Mouse (Mus musculus): Measurements from ENCODE around the gene Arhgap30. TPM values are rescaled to one million over a fixed set of nuclear protein-coding genes. Genes with fewer than 3 reads are reported as not detected.
A peak's percentile ranks its signal among the peaks of the same experiment; 100 is the strongest.

Arhgap30 gene
- total RNA-seq, 1 experiment from 2014 or later: 469 TPM

DNA sequence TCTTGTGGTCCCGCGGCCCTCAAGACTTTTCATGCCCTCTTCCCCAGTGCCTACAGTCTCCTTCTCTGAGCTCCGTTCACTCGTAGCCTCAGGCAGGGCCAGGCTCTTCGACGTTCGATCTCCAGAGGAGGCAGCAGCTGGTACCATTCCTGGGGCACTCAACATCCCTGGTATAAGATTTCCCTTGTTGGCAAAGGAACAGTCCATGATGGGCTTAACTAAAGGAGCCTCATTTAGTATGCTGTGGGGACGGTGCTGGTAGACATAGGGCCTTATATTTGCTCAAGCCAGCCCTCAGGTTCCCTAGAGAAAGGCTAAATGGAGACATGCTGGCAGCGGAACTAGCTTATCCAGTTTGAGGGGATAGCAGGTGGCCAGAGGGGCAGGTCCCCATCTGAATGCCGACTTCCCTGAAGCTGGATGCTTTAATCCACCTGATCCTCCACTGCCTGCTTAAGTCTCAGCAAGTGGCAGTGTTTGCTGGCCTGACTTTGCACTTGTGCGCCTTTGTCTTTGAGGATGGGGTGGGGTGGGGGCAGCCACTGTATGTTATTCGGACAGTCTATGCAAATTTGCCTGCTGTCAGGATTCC, 30.6 kb downstream of the Arhgap30 start:
- no peak for ATAC-seq (ENCODE audit: extremely low read depth, insufficient number of reproducible peaks, low FRiP score, poor library complexity, severe bottlenecking)

DNA sequence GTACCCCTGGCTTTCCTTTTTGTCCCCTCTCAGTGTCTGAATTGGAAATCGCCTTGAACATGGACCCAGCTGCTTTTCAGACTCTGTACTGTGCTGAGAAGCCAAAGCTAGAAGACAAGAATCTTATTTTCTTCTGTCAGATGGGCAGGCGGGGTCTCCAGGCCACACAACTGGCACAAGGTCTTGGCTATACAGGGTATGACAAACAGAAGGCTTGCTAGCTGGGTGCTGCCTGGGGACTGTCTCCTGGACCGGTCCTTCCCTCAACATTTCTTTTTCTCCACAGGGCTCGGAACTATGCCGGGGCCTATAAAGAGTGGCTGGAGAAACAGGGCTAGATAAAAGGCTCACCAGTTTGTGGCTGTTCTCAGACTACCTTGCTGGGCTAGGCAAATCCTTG, 31.2 kb downstream of the Arhgap30 start:
- ATAC-seq (ENCODE audit: extremely low read depth, insufficient number of reproducible peaks, low FRiP score, poor library complexity, severe bottlenecking): no peak

DNA sequence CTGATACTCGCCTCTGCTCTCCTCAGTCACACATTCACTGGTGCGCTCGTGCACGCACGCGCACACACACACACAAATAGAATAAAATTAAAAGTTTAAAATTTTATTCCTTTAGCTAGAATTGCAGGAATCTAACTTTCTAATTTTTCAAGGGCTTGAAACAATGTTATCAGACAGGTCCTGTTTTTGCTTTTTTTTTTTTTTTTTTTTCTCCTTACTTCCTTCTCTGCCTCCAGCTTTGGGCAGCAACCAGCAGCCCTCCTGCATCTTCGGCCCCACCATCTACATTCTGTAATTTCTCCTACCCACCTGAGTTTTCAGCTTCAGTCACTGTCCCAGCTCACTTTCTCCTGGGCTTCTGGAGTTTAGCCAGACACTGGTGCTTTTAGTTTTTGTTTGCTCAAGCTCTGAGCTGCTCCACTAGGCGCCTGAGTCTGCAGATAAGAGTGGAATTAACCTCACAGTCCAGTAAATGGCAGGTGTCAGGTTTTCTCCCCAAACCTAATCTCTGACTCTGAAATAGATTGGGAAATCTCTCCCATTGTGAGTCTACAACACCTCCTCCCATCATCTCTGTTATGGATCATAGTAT, 33.8 kb downstream of the Arhgap30 start:
- no peak for ATAC-seq (ENCODE audit: extremely low read depth, insufficient number of reproducible peaks, low FRiP score, poor library complexity, severe bottlenecking)

DNA sequence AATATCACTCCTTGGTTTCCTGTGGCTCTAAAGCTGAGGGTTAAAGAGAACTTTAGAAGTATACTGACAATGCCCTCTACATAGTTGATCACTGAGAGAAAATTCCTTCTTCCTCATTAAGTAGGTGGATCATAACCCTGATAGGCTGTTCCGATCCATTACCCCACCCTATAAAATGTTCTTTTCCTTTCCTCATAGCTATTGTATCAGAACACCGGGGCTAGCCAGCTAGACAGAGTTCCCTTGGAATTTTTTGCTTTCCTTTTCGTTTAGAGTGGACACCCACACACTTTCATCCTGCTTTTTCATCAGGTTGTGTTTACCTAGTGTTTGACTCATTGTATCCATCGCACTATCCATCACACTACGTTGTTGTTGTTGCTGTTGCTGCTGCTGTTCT, 35.9 kb downstream of the Arhgap30 start:
- no peak for ATAC-seq (ENCODE audit: extremely low read depth, insufficient number of reproducible peaks, low FRiP score, poor library complexity, severe bottlenecking)

DNA sequence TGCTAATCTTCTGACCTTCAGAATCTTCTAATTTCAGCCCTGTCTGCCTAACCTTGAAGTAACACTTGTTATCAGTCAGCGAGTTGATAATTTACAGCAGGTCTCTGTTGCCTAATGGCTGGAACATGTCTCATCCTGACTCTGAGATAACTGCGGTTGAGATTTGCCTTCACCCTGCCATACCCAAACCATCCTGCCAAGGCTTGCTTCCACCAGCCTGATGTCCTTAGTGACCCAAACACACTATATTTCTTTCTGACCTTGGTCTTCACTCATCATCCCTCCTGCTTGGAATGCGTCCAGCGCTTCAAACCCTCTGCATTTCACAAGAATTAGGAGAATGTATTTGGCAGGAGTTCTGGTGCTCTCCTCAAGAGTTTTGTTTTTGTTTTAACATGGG, 36.4 kb downstream of the Arhgap30 start:
- no peak for ATAC-seq (ENCODE audit: extremely low read depth, insufficient number of reproducible peaks, low FRiP score, poor library complexity, severe bottlenecking)

DNA sequence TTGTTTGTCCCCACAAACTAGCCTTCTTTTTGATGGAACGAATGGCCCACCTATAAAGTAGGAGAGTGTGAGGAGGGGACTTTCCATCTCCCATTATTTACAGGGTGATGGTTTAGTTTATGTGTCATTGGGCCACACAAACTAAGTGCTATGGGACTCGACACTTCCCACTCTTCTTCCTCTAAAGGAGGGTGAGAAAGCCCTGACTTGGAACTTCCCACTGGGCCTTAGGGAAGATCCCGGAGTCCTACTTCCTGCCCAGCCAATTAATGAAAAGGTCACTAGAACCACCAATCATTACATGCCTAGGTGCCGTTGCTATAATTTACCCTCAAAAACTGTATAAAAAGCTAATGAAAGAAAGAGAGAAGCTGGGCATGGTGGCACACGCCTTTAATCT, 43.4 kb downstream of the Arhgap30 start:
- ATAC-seq (ENCODE audit: extremely low read depth, insufficient number of reproducible peaks, low FRiP score, poor library complexity, severe bottlenecking): no peak

DNA sequence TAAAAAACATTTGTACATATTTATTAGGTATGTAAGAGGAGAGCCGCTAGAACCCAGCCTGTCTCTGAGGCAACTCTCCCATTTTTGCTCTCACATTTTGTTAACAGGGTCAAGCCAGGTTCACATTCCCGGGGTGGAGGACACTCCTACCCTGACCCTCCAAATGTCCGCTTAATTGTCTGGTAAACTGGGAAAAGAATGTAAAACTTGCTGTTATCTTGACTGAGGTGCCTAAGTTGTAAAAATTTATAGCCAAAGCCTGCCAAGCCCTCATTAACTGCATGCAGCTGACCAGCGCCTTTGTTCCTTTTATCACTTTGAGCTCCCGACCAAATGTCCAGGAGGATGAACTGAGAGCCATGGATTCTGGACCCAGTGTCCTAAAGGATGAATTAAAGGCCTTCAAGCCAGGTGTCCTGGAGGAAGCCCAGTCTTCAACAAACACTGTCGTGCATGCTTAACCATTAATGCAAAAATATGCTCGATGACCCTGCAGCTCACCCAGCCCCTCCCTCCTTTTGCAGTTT, 46.6 kb downstream of the Arhgap30 start:
- ATAC-seq (ENCODE audit: extremely low read depth, insufficient number of reproducible peaks, low FRiP score, poor library complexity, severe bottlenecking): no peak

DNA sequence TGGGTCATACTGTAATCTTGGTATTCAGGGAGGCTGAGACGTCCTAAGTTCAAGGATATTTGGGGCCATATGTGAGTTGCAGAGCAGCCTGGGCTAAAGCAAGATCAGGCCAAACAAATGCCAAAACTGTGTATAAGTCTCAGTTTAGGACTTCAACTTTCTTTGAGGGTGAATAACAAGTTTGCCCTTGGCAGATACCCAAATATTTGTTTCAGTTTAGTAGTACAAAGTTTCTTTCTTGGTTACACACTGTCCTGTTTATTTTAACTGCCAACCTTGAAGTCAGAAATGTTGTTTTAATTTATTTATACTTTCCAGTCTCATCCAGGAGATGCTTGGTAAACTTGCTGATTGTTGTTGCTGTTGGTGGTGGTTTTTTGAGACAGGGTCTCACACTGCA, 47.2 kb downstream of the Arhgap30 start:
- no peak for ATAC-seq (ENCODE audit: extremely low read depth, insufficient number of reproducible peaks, low FRiP score, poor library complexity, severe bottlenecking)

DNA sequence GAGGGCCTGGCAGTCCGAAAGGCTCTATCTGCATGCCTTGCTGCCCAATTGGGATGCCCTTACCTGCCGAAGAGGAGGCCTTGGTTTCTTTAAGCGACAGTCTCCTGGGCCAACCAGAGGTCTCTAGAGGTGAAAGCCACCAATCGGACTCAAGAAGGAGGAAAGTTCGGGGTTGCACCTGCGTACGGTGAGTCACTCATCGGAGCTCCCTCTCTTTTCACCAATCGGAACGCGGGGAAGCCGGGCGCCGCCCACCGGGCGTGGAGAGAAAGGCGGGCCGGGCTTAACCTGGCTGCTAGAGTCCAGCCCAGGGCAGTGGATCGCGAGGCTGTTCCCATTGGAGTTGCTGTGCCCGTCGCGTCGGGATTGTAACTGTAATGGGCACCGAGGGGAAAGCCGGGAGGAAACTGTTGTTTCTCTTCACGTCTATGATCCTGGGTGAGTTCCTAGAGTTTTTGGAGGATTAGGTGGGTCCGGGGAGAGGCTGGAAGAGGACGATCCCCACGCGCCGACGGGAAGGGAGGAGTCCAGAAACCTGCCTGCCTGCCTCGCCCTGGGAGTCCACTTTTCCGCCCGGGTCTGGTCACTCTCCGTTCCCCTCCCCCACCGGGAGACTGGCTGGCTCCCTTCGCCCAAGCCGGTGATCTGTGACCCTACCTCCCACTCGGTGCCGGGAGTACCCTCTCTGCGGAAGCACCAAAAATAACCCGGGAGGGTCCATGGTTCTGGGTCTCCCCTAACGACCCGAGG, 48.7 kb downstream of the Arhgap30 start, which contains the start of gene F11r:
Gene F11r, plus strand, starts transcription at position 272 of the 750 bp plus-strand sequence.
- peak; percentile 71 for ATAC-seq (ENCODE audit: extremely low read depth, insufficient number of reproducible peaks, low FRiP score, poor library complexity, severe bottlenecking)

DNA sequence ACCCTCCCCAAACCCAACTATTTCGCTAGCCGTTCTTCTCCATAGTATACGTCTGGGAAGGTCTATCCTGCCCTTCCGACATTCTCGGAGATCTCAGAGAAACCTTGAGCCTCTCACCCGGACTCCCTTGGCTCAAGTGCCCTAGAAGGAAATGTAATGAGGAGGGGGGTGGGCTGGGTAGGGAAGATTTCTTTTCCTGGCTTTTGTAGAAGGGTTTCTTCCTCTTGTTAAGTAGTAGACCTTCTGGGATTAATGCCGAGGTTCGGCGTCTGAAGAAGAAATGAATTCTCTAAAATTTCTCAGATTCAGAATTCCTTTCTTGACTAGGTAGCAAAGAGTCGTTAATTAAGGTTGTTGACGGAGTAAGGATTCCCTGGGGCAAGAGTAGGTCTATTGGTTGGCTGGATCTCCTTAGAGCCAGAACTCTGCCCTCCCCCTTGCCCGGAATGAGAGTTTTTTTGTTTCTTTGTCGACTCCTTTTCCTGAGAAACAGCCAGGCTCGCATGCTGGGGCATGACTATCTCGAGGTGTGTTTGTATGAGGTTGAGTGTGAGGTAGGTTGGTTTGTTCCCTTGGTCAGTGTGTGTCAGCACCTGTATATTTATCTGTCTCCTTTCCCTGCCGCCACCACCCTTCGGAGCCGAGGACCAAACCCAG, 49.4 kb downstream of the Arhgap30 start:
- no peak for ATAC-seq (ENCODE audit: extremely low read depth, insufficient number of reproducible peaks, low FRiP score, poor library complexity, severe bottlenecking)

DNA sequence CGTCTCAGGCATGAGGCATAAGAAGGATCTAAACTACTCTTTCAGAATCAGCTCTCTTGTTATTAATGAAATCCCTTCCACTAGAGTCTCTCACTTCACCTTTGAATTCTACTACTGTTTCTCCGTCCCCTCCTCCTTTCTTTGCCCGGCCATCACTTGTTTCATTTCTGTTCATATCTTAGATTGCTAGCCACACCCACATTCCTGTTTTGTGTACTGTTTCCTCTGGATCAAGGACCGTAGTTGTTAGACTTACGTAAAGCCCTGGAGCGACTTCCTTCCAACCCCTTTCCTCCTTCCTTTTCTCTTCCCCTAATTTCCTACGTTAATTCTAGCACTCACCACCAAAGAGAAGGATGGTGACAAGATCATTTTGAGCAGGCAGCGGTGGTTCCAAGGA, 50.3 kb downstream of the Arhgap30 start:
- ATAC-seq (ENCODE audit: extremely low read depth, insufficient number of reproducible peaks, low FRiP score, poor library complexity, severe bottlenecking): no peak

DNA sequence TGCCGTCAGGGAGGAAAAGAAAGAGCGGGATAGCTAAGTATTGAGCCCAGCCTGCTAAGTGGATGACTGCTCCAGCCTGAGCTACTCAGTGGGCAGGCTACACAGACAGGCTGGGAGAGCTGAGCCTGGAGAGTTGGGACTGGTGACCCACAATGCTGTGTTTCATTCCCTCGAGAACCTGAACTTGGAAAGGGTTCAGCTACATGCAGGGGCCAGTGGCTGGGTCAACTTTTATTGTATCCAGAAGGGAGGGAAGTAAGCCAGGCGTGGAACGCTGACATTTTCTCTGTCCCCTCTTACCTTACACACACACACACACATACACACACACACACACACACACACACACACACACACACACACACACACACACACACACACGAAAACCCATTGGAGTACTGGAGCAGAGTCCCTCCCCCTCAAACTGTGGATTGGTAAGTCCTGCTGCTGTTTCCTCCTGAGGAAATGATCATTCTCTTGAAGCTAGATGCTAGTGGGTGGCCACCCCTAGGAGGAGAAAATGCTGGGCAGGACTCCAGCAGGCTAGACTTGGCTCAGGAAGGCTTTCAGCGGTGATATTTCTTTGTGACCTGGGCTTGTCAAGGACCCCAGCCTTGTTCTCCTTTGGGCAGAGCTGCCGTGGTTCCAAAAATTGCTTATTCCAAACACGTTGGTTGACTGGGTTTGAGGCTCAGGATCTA, 51.4 kb downstream of the Arhgap30 start:
- no peak for ATAC-seq (ENCODE audit: extremely low read depth, insufficient number of reproducible peaks, low FRiP score, poor library complexity, severe bottlenecking)

DNA sequence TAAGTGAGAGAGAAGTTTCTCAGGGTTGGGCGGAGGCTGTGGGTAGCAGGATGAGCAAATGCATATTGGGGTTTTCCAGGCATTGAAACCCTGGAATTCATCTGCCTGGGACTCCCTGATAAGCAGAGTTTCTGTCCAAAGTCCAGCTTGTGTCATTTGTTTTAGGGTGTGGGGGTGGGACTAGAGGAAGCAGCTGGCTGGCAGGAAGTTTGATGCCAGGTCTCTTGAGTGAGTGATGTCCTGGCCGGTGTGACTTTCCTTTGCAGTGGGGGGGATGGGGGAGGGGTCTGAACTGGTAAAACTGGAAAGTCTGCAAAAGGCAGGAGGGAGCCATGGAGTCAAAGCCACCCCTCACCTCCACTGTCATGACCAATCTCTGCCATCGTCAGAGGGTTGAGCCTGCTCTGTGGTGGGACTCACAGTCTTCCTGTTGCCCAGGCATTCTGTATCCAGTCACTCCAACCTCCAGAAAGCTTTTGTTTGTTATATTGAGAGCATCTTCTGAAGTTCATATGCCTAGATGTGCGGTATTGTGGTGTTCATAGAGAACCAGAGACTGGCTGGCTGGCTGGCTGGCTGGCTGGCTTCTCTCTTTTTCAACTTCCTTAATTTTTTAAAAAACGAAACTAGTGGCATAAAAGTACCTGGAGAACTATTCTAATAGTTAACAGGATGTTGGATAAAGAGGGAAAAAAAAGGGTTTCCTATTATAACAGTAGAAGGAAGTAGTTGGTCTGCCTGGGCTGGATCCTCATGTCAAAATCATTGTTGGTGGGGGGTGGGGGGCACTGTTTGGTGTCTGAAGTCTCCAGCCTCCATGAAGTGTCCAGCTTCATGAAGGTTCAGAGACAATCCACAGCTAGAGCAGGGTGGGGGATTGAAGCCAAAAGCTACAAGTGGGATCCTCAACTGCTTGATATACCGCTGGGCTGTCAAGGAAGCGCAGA, 53.0 kb downstream of the Arhgap30 start:
- ATAC-seq (ENCODE audit: extremely low read depth, insufficient number of reproducible peaks, low FRiP score, poor library complexity, severe bottlenecking): no peak

DNA sequence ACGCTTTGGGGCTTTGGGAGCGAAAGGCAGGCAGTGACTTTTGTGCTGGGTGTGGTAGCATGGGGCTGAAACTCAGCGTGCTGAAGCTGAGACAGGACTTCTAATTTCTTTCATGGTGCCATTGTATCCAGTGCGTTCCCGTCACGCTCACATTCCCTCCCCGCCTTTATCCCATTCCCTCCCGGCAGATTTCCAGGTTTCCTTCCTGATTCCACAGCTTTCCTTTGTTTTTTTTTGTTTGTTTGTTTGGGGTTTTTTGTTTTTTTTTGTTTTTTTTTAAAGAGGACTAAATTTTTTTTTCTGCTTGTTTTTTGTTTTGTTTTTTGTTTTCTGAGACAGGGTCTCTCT, 53.6 kb downstream of the Arhgap30 start:
- ATAC-seq (ENCODE audit: extremely low read depth, insufficient number of reproducible peaks, low FRiP score, poor library complexity, severe bottlenecking): no peak

DNA sequence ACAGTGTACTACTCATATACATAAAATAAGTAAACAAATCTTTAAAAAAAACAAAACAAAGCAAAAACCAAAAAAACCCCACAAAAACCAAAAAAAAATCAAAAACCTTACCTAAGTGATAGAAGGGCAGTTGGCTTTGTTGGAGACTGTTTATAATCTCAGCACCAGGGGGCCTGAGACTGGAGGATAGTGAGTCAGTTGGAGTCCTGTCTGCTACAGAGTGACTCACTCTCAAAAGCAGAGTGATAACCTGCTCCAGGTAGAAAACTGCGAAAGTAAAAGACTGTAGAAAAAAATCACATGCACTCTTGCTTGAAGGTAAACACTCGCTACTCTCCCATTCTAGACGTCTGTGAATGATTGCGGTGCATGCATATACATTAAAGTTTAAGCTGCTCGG, 56.3 kb downstream of the Arhgap30 start:
- ATAC-seq (ENCODE audit: extremely low read depth, insufficient number of reproducible peaks, low FRiP score, poor library complexity, severe bottlenecking): no peak

DNA sequence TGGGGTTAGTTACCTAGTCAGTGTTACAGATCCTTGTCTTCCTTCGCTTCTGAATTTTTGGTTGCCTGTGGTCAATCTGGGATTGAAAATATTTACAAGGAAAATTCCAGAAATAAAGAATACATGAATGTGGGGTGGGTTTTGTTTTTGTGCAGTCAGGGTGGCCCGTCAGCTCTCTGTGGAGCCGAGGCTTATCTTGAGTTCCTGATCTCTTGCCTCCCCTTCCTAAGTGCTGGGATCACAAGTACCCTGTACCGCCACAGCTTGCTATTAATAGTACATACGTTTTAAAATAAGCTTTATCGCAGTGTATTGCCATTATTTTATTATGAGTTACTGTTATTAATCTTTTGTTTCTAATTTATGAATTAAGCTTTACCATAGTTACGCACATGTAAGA, 58.1 kb downstream of the Arhgap30 start:
- ATAC-seq (ENCODE audit: extremely low read depth, insufficient number of reproducible peaks, low FRiP score, poor library complexity, severe bottlenecking): no peak

DNA sequence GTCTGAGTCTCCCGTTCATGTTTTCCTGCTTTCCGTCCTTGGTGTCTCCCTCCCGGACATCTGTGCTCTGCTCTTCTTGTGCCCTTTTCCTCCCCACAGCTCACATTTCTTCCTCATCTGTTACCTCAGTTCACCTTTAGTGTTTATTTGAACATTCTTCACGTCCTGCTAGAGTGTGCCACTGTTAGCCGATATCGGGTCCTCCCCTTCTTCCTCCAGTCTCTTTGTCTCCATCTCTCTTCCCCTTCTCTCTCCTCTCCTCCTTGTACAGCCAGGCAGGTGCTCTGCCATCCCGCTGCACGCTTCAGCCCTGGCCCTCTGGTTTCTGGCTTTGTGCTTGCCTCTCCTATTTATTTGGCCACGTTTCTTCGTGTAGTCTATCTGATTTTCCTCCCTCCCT, 58.9 kb downstream of the Arhgap30 start:
- no peak for ATAC-seq (ENCODE audit: extremely low read depth, insufficient number of reproducible peaks, low FRiP score, poor library complexity, severe bottlenecking)

DNA sequence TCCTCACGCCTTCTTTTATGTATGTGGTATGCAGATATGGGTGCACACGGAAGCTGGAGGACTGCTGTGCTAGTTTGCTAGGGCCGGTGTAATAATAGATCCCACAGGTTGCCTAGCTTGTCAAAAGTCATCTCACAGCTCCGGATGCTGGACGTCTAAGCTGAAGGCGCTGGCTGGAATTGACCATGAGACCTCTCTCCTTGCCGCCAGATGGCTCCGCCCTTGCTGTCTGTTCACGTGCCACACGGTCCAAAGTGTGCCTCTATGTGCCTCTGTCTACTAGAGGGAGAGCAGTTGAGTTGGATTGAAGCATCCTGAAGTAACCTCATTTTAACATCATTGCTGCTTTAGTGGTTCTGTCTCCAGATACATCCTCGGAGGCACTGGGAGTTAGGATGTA, 61.3 kb downstream of the Arhgap30 start:
- ATAC-seq (ENCODE audit: extremely low read depth, insufficient number of reproducible peaks, low FRiP score, poor library complexity, severe bottlenecking): no peak
